Mouse (Mus musculus): ENCODE data around the gene Thap7. TPM values are rescaled to one million over a fixed set of nuclear protein-coding genes. Genes with fewer than 3 reads are reported as not detected.

The Thap7 gene
- polyA plus RNA-seq, 1 experiment from 2014 or later, result 53.4 TPM

DNA sequence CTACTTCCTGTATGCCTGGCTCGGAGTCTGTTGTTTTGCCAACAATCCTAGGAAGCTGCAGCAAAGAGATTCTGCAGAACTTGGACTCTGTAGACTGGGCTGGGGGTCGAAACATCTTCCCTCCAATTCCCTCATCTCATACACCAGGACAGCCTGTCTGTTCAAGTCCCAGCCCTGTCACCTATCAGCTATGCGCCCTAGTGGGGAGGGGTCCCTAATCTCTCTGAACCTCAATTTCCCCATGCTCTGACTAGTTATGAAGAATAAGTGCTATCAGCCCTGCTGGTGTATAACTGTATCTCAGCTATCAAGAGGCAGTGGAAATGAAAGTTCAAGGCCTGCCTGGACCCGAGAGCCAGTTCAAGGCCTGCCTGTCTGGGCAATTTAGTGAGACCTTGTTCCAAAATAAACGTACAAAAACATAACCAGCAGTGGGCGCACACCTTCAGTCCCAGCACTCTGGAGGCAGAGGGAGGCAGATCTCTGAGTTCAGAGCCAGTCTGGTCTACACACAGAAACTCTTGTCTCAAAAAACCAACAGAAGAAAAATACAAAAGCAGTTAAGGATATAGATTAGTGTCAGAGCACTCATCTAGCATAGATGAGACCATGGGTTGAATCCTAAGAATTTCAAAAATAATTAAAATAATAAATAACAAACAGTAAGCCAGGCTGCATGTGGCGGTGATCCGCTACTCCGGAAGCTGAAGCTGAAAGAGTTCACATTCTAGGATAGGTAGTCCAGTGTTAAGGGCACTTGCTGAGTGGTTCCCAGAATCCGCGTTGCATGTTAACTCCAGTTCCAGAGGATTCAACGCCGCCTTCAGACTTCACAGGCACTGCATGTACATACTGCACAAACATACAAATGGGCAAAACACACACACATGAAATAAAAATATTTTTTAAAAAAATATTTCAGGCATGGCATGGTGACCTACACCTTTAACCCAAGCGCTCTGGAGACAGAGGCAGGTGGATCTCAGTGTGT lies 42.2 kb downstream of the Thap7 start:
- peaks cover 13% of the 10 kb centered on the region; the same call in 1 of the 2 replicates for H3K36me3 ChIP-seq (ENCODE audit: insufficient read depth, low read length)
- peak overlapping the region; percentile 39; the same call in 1 of the 2 replicates for H3K9ac ChIP-seq (replicated peaks; ENCODE audit: low read depth)
- DNase-seq (ENCODE audit: low spot score) (no peak), ATAC-seq (peak; percentile 6; the same call in 1 of the 2 replicates)
- H3K4me3 ChIP-seq (ENCODE audit: low read depth, low read length), result peak overlapping the region; percentile 39; the same call in 1 of the 2 replicates
- H3K27me3 ChIP-seq (replicated peaks; ENCODE audit: insufficient read depth, low read length), result no peaks in the 10 kb centered on the region
- no peaks in the 10 kb centered on the region for H3K9me3 ChIP-seq (ENCODE audit: low read length)
- no peak for TF ChIP-seq EP300 (IDR thresholded peaks at IDR 0.05)
- TF ChIP-seq CTCF (IDR thresholded peaks at IDR 0.05), result peak; percentile 39
- 0 out of 2 replicates have a peak, but pooled peaks cover 3% of the 10 kb centered on the region for H3K4me1 ChIP-seq (ENCODE audit: insufficient read depth, low read depth, low read length)
- H3K27ac ChIP-seq (ENCODE audit: low read length), result no peak overlapping the region
- WGBS, result 39% methylated on average over 14 of the region's 14 CpGs
- H3K4me2 ChIP-seq (replicated peaks; ENCODE audit: low read depth, low read length), result peak overlapping the region; percentile 77

DNA sequence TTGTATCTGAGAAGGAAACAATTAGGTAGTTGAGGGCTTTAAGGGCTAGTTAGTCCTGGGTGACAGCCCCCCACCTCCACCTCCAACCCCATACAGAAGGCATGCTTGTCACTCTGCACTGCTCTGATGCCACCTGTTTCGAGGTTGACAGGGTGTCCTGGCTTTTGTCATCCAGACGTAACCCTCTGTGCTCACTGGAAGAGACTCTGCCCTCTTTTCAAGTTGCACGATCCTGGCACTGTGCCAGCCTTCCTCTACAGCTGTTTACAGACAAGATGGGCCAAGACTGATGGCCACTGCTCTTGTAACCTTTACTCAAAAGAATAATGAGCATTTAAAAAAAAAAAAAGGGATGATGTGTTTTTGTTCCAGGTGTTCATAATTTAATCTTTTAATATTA lies 44.4 kb downstream of the Thap7 start:
- DNase-seq (ENCODE audit: low spot score) (peak; percentile 45), ATAC-seq (no peak)
- Histone ChIP-seq H3K27me3 (replicated peaks; ENCODE audit: insufficient read depth, low read length) (no peaks in the 10 kb centered on the region), H3K36me3 (ENCODE audit: insufficient read depth, low read length) (peaks cover 16% of the 10 kb centered on the region; the same call in 1 of the 2 replicates), H3K4me1 (ENCODE audit: insufficient read depth, low read depth, low read length) (0 out of 2 replicates have a peak, but pooled peaks cover 3% of the 10 kb centered on the region), H3K9me3 (ENCODE audit: low read length) (no peaks in the 10 kb centered on the region), H3K27ac (ENCODE audit: low read length) (no peak overlapping the region), H3K4me3 (ENCODE audit: low read depth, low read length) (no peak overlapping the region), H3K4me2 (replicated peaks; ENCODE audit: low read depth, low read length) (no peak overlapping the region), H3K9ac (replicated peaks; ENCODE audit: low read depth) (no peak overlapping the region)
- TF ChIP-seq CTCF (IDR thresholded peaks at IDR 0.05), result no peak
- no peak for TF ChIP-seq EP300 (IDR thresholded peaks at IDR 0.05)
- WGBS, result 25% methylated on average over 3 of the region's 3 CpGs

DNA sequence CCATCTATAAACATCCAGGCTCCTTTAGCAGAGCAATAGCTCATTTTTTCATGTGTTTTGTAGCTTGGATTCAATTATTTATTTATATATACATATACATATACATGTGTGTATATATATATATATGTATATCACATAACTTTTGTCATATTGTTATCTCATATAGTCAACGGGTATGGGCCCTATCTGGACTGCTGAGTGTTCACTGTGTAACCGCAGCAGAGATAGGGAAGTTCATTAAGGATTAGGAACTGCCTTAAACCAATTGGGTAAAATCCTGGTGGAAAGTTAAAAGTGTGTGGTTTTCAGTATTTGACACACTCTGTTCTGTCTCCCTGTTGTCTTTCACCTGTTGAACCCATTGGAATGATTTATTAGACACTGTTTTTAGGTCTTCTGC lies 49.5 kb downstream of the Thap7 start:
- H3K4me1 ChIP-seq (ENCODE audit: insufficient read depth, low read depth, low read length), result 0 out of 2 replicates have a peak, but pooled peaks cover 4% of the 10 kb centered on the region
- ATAC-seq (no peak), DNase-seq (ENCODE audit: low spot score) (no peak)
- H3K27me3 ChIP-seq (replicated peaks; ENCODE audit: insufficient read depth, low read length), result no peaks in the 10 kb centered on the region
- WGBS, result 79% methylated on average over 2 of the region's 2 CpGs
- no peak overlapping the region for H3K4me2 ChIP-seq (replicated peaks; ENCODE audit: low read depth, low read length)
- no peak overlapping the region for H3K9ac ChIP-seq (replicated peaks; ENCODE audit: low read depth)
- TF ChIP-seq EP300 (IDR thresholded peaks at IDR 0.05), result no peak
- TF ChIP-seq CTCF (IDR thresholded peaks at IDR 0.05), result no peak
- no peaks in the 10 kb centered on the region for H3K9me3 ChIP-seq (ENCODE audit: low read length)
- H3K27ac ChIP-seq (ENCODE audit: low read length), result no peak overlapping the region
- peaks cover 16% of the 10 kb centered on the region; the same call in 1 of the 2 replicates for H3K36me3 ChIP-seq (ENCODE audit: insufficient read depth, low read length)
- H3K4me3 ChIP-seq (ENCODE audit: low read depth, low read length), result no peak overlapping the region

DNA sequence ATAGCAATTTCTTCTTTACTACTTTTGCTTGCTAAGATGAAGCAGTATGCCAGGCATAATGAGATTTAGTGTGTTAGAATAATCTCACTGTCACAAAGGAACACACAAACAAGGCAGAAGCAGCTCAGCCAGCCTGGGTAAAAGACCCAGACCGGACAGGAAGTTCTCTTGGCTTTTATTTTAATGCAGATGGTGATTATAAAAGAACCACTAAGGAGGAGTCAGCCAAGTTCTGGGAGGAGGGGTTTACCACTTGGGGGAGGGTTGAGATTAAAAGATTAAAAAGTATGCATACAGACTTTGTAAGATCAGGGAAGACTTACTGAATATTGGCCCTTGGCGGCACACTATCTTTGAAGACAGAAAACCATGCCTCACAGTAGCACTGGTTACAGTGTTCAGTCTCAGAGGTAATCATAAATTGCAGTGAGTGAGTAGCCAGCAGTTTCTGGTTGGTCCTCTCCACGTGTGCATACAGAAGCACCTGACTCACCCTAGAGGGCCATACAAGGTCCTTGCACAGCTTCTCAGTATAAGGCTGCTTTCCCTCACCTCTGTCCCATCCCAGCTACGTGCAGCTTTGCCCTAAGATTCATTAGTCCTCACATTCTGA lies 52.5 kb downstream of the Thap7 start:
- peak overlapping the region; percentile 20; the same call in 1 of the 2 replicates for H3K27ac ChIP-seq (ENCODE audit: low read length)
- no peaks in the 10 kb centered on the region for H3K9me3 ChIP-seq (ENCODE audit: low read length)
- ATAC-seq (peak; percentile 46), DNase-seq (ENCODE audit: low spot score) (no peak)
- H3K4me1 ChIP-seq (ENCODE audit: insufficient read depth, low read depth, low read length), result 0 out of 2 replicates have a peak, but pooled peaks cover 2% of the 10 kb centered on the region
- H3K36me3 ChIP-seq (ENCODE audit: insufficient read depth, low read length), result no peaks in the 10 kb centered on the region
- no peak overlapping the region for H3K4me2 ChIP-seq (replicated peaks; ENCODE audit: low read depth, low read length)
- H3K27me3 ChIP-seq (replicated peaks; ENCODE audit: insufficient read depth, low read length), result no peaks in the 10 kb centered on the region
- no peak overlapping the region for H3K9ac ChIP-seq (replicated peaks; ENCODE audit: low read depth)
- no peak overlapping the region for H3K4me3 ChIP-seq (ENCODE audit: low read depth, low read length)
- 71% methylated on average over 4 of the region's 4 CpGs for WGBS
- TF ChIP-seq CTCF (IDR thresholded peaks at IDR 0.05) (no peak), EP300 (IDR thresholded peaks at IDR 0.05) (no peak)

Other genes with a start within 250 kb of the Thap7 start
- gene Serpind1, start 199.8 kb downstream of the Thap7 start, polyA plus RNA-seq (2015; fragmentation: Nextera tagmentation; extraction: Ambion mirVana), result 1.2 and 2.1 TPM in 2 replicates
- gene Snap29, start 125.2 kb downstream of the Thap7 start, polyA plus RNA-seq (2015; fragmentation: Nextera tagmentation; extraction: Ambion mirVana), result 11.5 and 13.4 TPM in 2 replicates
- gene Pi4ka, start 124.8 kb downstream of the Thap7 start, polyA plus RNA-seq (2015; fragmentation: Nextera tagmentation; extraction: Ambion mirVana), result 14.2 and 17.1 TPM in 2 replicates
- gene Crkl, start 79.1 kb downstream of the Thap7 start, polyA plus RNA-seq (2015; fragmentation: Nextera tagmentation; extraction: Ambion mirVana), result 33.1 and 39.6 TPM in 2 replicates
- gene Aifm3, start 41.5 kb downstream of the Thap7 start, polyA plus RNA-seq (2015; fragmentation: Nextera tagmentation; extraction: Ambion mirVana), result 2.8 and 3.5 TPM in 2 replicates
- 63.3 and 64.7 TPM in 2 replicates for gene Lztr1, start 22.4 kb downstream of the Thap7 start, polyA plus RNA-seq (2015; fragmentation: Nextera tagmentation; extraction: Ambion mirVana)
- gene Lrrc74b, start 30.1 kb upstream of the Thap7 start, polyA plus RNA-seq (2015; fragmentation: Nextera tagmentation; extraction: Ambion mirVana), result 5.3 and 7.7 TPM in 2 replicates
- gene P2rx6, start 30.7 kb upstream of the Thap7 start, polyA plus RNA-seq (2015; fragmentation: Nextera tagmentation; extraction: Ambion mirVana), result 3.3 and 3.6 TPM in 2 replicates
- gene Slc7a4, start 52.1 kb upstream of the Thap7 start, polyA plus RNA-seq (2015; fragmentation: Nextera tagmentation; extraction: Ambion mirVana), result 12.2 and 14.5 TPM in 2 replicates
- 7.9 and 8.8 TPM in 2 replicates for gene Smpd4, start 88.2 kb upstream of the Thap7 start, polyA plus RNA-seq (2015; fragmentation: Nextera tagmentation; extraction: Ambion mirVana)
- 10.4 and 13.0 TPM in 2 replicates for gene Ccdc74a, start 115.3 kb upstream of the Thap7 start, polyA plus RNA-seq (2015; fragmentation: Nextera tagmentation; extraction: Ambion mirVana)
- 23.0 and 24.0 TPM in 2 replicates for gene Med15, start 201.8 kb upstream of the Thap7 start, polyA plus RNA-seq (2015; fragmentation: Nextera tagmentation; extraction: Ambion mirVana)
- 25.4 and 29.8 TPM in 2 replicates for gene Klhl22, start 228.5 kb upstream of the Thap7 start, polyA plus RNA-seq (2015; fragmentation: Nextera tagmentation; extraction: Ambion mirVana)

All from lung, postnatal 0 days (tissue).